Mouse (Mus musculus) lung, embryonic 15.5 days (tissue): ENCODE measurements around the gene Fam120c. TPM values are rescaled to one million over a fixed set of nuclear protein-coding genes. Genes with fewer than 3 reads are reported as not detected.
A peak's percentile ranks its signal among the peaks of the same experiment; 100 is the strongest.
"Not testable (repeated sequence)": the region's sequence is repeated elsewhere in the genome, so short reads cannot be mapped to it uniquely, and the experiment has no call there.

Experiments
- ATAC-seq: fragments of 200-750 bp; cut with Nextera tagmentation; 2 replicates; pipeline ENCODE4 v1.8.0; 2017; ENCODE audit warnings: moderate number of reproducible peaks, borderline replicate concordance; ENCODE audit not compliant: low FRiP score, low TSS enrichment; ENCODE audit errors: extremely low read depth
- H3K27ac ChIP-seq: fragments of 300-500 bp; sonication (generic); 2 replicates; pipeline ENCODE4 v1.5.1; 2015; ENCODE audit warnings: moderate library complexity, mild to moderate bottlenecking, inconsistent platforms
- H3K27me3 ChIP-seq: fragments of 300-500 bp; sonication (generic); 2 replicates; pipeline ENCODE4 v1.6.1; 2015; ENCODE audit warnings: inconsistent platforms
- H3K36me3 ChIP-seq: fragments of 300-500 bp; sonication (generic); 2 replicates; pipeline ENCODE4 v1.6.1; 2015; ENCODE audit warnings: inconsistent platforms
- H3K4me1 ChIP-seq: fragments of 300-500 bp; sonication (generic); 2 replicates; pipeline ENCODE4 v1.6.1; 2015; ENCODE audit warnings: inconsistent platforms
- H3K4me2 ChIP-seq: fragments of 300-500 bp; sonication (generic); 2 replicates; pipeline ENCODE4 v1.6.1; 2015; ENCODE audit warnings: inconsistent platforms, mild to moderate bottlenecking, moderate library complexity
- H3K4me3 ChIP-seq: fragments of 300-500 bp; sonication (generic); 2 replicates; pipeline ENCODE4 v1.5.1; 2015; ENCODE audit warnings: mild to moderate bottlenecking, inconsistent platforms
- H3K9ac ChIP-seq: fragments of 300-500 bp; sonication (generic); 2 replicates; pipeline ENCODE4 v1.6.1; 2015; ENCODE audit warnings: inconsistent platforms
- H3K9me3 ChIP-seq: fragments of 300-500 bp; sonication (generic); 2 replicates; pipeline ENCODE4 v1.6.1; 2016; ENCODE audit warnings: inconsistent platforms
- WGBS: fragments of 180-500 bp; shearing (Covaris S2); methylation state at CpG from one replicate; pipeline ENCODE4 v1.1.7; 2015; 5-methylcytosine and 5-hydroxymethylcytosine counted together
- polyA plus RNA-seq: library from polyadenylated mRNA; unstranded; fragments of >200 nt; fragmentation: Nextera tagmentation; extraction: Ambion mirVana; gene quantifications from 2 replicates; pipeline ENCODE4 v1.2.1, GENCODE M21; 2015

The Fam120c gene
- polyA plus RNA-seq, 1 experiment from 2014 or later, result 3.8 TPM

DNA sequence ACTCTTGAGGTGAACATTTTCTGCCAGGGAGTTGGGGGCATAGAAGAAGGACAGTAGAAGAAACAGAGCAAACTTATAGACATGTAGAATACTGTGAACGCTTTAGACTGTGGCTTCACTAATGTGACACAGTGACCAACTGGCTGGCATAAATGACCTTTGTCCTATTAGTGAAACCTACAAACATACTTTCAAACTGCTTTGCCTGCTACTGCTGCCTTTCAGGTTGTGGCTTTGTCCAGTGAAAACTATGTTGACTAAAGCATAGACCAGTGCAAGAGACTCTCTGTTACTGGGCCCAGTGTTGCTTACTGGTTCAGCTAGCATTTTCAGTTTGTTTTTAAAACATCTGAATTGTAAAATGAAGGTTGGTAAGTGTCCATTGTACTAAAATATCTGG is 100.2 kb downstream of the Fam120c start:
- no peak overlapping the region for H3K27ac ChIP-seq
- ATAC-seq, result no peak
- H3K9me3 ChIP-seq, result no peaks in the 10 kb centered on the region
- no peaks in the 10 kb centered on the region for H3K36me3 ChIP-seq
- H3K4me2 ChIP-seq, result no peak overlapping the region
- no peaks in the 10 kb centered on the region for H3K4me1 ChIP-seq
- no peak overlapping the region for H3K4me3 ChIP-seq
- WGBS, result 78% methylated on average over 1 of the region's 1 CpGs
- H3K27me3 ChIP-seq, result no peaks in the 10 kb centered on the region
- H3K9ac ChIP-seq, result no peak overlapping the region

DNA sequence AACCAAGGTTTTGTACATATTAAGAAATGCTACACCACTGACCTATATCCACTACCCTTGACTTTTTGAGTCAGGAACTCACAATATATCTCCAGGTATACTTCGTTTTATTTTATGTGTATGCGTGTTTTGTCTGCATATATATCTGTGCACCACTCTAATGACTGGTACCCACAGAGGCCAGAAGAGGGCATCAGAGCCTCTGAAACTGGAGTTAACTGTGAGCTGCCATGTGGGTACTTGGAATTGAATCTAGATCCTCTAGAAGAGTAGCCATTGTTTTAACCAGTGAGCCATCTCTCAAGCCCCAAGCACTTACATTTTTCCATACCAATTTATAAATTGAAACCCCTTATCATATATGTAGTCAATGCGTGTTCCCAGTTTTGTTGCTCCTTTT is 144.2 kb downstream of the Fam120c start:
- no peak overlapping the region for H3K4me2 ChIP-seq
- no peak overlapping the region for H3K27ac ChIP-seq
- H3K9ac ChIP-seq, result no peak overlapping the region
- H3K36me3 ChIP-seq, result no peaks in the 10 kb centered on the region
- no peaks in the 10 kb centered on the region for H3K4me1 ChIP-seq
- WGBS, result 82% methylated on average over 3 of the region's 3 CpGs
- H3K4me3 ChIP-seq, result no peak overlapping the region
- H3K9me3 ChIP-seq, result no peaks in the 10 kb centered on the region
- no peaks in the 10 kb centered on the region for H3K27me3 ChIP-seq
- no peak for ATAC-seq

DNA sequence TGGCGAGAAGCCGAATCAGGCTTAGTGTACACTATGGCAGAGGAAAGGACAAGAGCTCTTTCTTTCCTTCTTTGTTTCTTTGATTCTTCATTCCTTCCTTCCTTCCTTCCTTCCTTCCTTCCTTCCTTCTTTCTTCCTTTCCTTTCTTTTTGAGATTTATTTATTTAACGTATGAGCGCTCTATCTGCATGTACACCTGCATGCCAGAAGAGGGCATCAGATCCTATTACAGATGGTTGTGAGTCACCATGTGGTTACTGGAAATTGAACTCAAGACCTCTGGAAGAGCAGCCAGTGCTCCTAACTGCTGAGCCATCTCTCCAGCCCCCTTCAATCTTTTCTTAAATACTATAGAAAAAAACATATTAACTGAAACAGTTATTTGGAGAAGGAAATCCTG is 149.3 kb downstream of the Fam120c start:
- H3K36me3 ChIP-seq, H3K9me3 ChIP-seq, ATAC-seq, H3K4me2 ChIP-seq, H3K4me3 ChIP-seq, H3K27ac ChIP-seq, H3K27me3 ChIP-seq, H3K9ac ChIP-seq, H3K4me1 ChIP-seq: not testable (repeated sequence)
- WGBS, result 96% methylated on average over 4 of the region's 4 CpGs

DNA sequence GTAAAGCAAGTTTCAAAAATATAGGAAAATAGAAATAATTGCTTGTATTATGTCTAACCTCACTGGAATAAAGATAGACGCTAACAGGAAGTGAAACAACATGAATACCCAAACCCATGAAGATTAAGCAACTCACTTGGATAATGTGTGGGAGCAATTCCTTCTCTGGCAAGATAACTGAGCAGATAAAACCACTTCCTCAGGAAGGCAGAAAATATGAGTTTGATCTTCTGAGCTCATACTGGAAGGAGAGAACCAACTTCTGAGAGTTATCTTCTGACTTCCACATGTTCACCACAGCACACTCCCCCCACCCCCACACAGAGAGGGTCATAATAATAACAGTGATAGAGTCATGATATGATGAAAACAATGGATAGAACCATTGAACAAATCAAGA is 152.6 kb downstream of the Fam120c start:
- no peak overlapping the region for H3K4me2 ChIP-seq

DNA sequence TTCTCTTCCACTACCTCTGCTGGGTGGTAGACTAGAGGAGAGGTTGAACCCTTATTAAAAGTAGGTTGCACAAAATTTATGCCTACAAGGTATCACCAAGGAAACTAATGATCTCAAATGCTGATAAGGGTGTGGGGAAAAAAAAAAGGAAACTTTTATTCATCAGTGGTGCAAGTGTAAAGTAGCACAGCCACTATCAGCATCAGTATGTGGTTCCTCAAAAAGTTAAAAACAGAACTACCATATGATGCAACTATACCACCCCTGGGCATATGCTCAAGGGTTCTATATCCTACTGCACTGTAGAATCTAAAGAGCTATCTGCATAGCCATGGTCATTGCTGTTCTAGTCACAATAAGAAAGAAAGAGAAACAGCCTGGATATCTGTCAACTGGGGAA is 164.6 kb downstream of the Fam120c start:
- Histone ChIP-seq H3K4me1 (no peaks in the 10 kb centered on the region), H3K9me3 (no peaks in the 10 kb centered on the region), H3K27me3 (no peaks in the 10 kb centered on the region), H3K4me2 (no peak overlapping the region), H3K36me3 (no peaks in the 10 kb centered on the region), H3K4me3 (no peak overlapping the region), H3K9ac (no peak overlapping the region), H3K27ac (no peak overlapping the region)
- ATAC-seq, result no peak

More for the DNA sequence above, 152.6 kb downstream of the Fam120c start:
- no peaks in the 10 kb centered on the region for H3K4me1 ChIP-seq
- no peaks in the 10 kb centered on the region for H3K36me3 ChIP-seq
- 74% methylated on average over 1 of the region's 1 CpGs for WGBS
- no peak overlapping the region for H3K4me3 ChIP-seq
- H3K9ac ChIP-seq, result no peak overlapping the region
- no peaks in the 10 kb centered on the region for H3K9me3 ChIP-seq
- no peak for ATAC-seq
- H3K27ac ChIP-seq, result no peak overlapping the region
- H3K27me3 ChIP-seq, result no peaks in the 10 kb centered on the region

DNA sequence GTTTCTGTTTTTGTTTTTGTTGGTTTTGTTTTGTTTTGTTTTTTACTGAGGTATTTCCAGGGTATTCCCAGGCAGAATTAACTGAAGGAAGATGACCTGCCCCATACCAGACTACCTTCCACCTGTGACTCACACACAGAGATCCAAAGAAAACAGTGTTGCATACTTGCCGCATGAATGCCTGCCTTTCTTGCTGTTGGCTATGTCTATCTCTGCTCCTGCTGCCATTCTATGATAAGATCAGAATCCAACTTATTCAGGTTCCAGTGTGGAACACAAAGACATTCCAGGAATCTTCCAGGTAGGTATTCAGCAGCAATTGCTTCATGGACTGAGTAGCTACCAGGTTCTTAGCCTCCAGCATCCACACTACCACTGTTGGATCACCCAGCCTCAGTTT is 165.9 kb downstream of the Fam120c start:
- WGBS, result 77% methylated on average over 1 of the region's 1 CpGs

DNA sequence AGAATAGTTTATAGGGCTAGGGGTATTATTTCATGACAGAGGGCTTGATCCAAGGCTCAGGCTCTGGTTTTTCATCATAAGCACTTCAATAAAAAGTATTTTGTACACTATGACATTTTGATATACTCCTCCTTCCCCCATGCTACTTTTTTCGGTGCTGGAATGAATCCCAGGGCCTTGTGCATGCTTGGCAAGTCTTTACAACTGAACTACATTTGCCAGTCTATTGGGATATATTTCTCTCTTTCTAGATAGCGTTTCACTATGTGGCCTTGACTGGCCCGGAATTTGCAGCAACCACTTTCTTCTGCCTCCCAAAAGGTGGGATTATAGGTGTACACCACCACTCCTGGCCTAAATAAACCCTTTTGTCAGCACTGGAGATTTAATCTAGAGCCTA is 169.1 kb downstream of the Fam120c start:
- Histone ChIP-seq H3K4me2 (no peak overlapping the region), H3K36me3 (no peaks in the 10 kb centered on the region), H3K4me3 (no peak overlapping the region), H3K9me3 (no peaks in the 10 kb centered on the region), H3K27ac (no peak overlapping the region), H3K27me3 (no peaks in the 10 kb centered on the region), H3K4me1 (no peaks in the 10 kb centered on the region), H3K9ac (no peak overlapping the region)
- ATAC-seq, result no peak
- 76% methylated on average over 3 of the region's 3 CpGs for whole genome bisulfite sequencing

More for the DNA sequence above, 165.9 kb downstream of the Fam120c start:
- no peak overlapping the region for H3K4me3 ChIP-seq
- no peaks in the 10 kb centered on the region for H3K9me3 ChIP-seq
- no peaks in the 10 kb centered on the region for H3K36me3 ChIP-seq
- no peaks in the 10 kb centered on the region for H3K27me3 ChIP-seq
- H3K4me2 ChIP-seq, result no peak overlapping the region
- H3K27ac ChIP-seq, result no peak overlapping the region
- no peaks in the 10 kb centered on the region for H3K4me1 ChIP-seq
- no peak for ATAC-seq
- no peak overlapping the region for H3K9ac ChIP-seq

DNA sequence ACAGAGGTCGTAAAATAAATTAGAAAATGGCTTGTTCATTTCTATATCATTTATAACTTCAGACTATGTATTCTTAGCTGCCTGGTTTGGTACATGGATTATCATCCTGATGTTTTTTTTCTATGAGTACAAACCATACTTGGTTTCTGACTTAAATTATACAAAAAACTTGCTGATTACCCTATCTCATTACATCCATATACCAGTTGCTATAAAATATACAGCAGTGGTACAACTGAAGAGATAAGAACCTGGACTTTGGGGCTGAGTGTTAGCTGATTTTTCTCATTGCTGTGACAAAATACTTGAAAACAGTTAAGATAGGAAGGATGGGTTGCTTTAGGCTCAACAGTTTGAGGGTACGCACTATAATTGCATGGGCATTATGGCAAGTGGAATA is 169.7 kb downstream of the Fam120c start:
- Histone ChIP-seq H3K4me3 (no peak overlapping the region), H3K9me3 (no peaks in the 10 kb centered on the region), H3K27me3 (no peaks in the 10 kb centered on the region), H3K27ac (no peak overlapping the region), H3K4me2 (no peak overlapping the region), H3K36me3 (no peaks in the 10 kb centered on the region), H3K9ac (no peak overlapping the region), H3K4me1 (no peaks in the 10 kb centered on the region)
- ATAC-seq, result no peak
- 85% methylated on average over 2 of the region's 2 CpGs for WGBS

DNA sequence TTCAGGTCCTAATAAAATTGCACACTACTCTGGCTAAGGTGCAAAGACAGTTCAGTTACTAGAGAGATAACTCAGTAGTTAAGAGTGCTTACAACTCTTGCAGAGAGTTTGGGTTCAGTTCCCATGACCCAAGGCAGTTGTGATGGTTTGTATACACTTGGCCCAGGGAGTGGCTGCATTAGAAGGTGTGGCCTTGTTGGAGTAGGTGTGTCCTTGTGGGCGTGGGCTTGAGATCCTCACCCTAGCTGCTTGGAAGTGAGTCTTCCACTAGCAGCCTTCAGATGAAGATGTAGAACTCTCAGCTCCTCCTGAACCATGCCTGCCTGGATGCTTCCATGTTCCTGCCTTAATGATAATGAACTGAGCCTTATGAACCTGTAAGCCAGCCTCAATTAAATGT is 174.2 kb downstream of the Fam120c start:
- 43% methylated on average over 1 of the region's 1 CpGs for WGBS

DNA sequence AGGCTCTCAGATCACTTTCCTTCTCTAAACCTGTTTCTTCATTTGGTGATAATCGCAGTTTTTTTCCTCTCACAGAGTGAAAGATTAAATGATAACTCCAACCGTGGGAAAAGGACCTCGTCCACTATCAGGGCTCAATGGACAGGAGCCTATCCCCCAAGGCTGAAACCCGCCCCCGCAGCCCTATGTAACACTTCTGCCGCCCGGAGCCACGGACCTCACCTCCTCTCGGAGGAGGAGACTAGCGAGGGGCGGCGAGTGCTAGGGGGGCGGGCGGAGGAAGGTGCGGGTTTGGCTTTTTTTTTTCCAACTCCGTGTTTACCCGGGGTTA is 176.1 kb downstream of the Fam120c start:
- 21% methylated on average over 17 of the region's 17 CpGs for WGBS
- ATAC-seq, result no peak; the same call in 1 of the 2 replicates

More for the DNA sequence above, 174.2 kb downstream of the Fam120c start:
- H3K4me1 ChIP-seq, result 0 out of 2 replicates have a peak, but pooled peaks cover 4% of the 10 kb centered on the region
- H3K9ac ChIP-seq, result no peak overlapping the region
- H3K27me3 ChIP-seq, result no peaks in the 10 kb centered on the region
- no peaks in the 10 kb centered on the region for H3K36me3 ChIP-seq
- H3K4me2 ChIP-seq, result no peak overlapping the region
- H3K4me3 ChIP-seq, result no peak overlapping the region
- no peak for ATAC-seq
- no peaks in the 10 kb centered on the region for H3K9me3 ChIP-seq
- H3K27ac ChIP-seq, result no peak overlapping the region

DNA sequence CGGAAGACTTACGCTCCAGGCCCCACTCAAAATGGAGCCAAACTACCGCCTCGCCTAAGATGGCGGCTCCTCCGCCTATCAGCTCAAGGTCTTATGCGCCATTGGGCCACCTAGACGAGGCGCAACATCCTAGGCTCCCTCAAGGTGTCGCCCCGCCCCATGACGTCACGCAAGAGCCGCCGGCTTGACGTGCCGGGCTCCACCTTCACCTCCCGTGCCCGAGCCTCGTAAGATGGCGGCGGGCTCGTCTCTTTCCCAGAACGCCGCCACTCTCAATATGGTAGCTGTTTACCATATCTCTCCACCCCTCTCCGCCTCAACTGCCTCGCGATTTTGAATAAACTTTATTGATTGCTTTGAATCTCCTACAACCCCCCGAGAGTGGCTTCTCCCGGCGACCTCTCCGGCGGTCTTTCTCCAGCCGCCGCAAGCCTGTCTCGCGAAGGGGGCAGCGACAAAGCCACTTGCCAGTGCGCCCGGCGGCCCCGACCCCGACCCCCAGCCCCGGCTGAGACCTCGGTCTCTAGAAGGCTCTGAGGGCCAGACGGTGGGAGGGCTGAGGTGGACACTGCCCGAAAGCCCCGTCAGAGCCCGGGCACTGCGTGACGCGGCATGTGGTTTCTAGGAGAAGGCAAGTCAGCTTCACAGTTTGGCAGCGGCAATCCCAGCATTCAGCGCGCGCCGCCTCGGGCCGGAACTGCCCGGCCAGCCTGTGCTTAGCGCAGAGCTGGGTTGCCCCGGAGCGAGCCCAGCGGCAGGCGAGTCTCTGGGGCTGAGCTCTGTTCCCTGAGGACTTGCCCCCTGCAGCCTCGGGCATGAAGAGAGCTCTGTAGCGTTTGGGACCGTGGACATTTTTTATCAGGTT is 176.7 kb downstream of the Fam120c start, which contains the start of gene Phf8:
Phf8 (plus strand) TSS at position 215 of the 865 bp plus-strand sequence.
- peak within 1 kb of the TSS; percentile 61 for H3K4me2 ChIP-seq
- 0 out of 2 replicates have a peak, but pooled peaks cover 4% of the 10 kb centered on the region for H3K4me1 ChIP-seq
- H3K4me3 ChIP-seq, result peak within 1 kb of the TSS; percentile 61
- H3K27ac ChIP-seq, result peak within 1 kb of the TSS; percentile 99
- peak; percentile 97 for ATAC-seq
- H3K9me3 ChIP-seq, result no peaks in the 10 kb centered on the region
- H3K36me3 ChIP-seq, result no peaks in the 10 kb centered on the region
- H3K27me3 ChIP-seq, result no peaks in the 10 kb centered on the region
- peak within 1 kb of the TSS; percentile 60 for H3K9ac ChIP-seq
- WGBS, result 17% methylated on average over 68 of the region's 68 CpGs

More for the DNA sequence above, 176.1 kb downstream of the Fam120c start:
- Histone ChIP-seq H3K9ac (peak overlapping the region; percentile 46; the same call in 1 of the 2 replicates), H3K36me3 (no peaks in the 10 kb centered on the region), H3K4me2 (peak overlapping the region; percentile 61), H3K27ac (peak overlapping the region; percentile 99), H3K4me1 (0 out of 2 replicates have a peak, but pooled peaks cover 4% of the 10 kb centered on the region), H3K9me3 (no peaks in the 10 kb centered on the region), H3K4me3 (peak overlapping the region; percentile 61), H3K27me3 (no peaks in the 10 kb centered on the region)
